Mouse (Mus musculus): ENCODE data around the gene Ddx55. TPM values are rescaled to one million over a fixed set of nuclear protein-coding genes. Genes with fewer than 3 reads are reported as not detected.
A peak's percentile ranks its signal among the peaks of the same experiment; 100 is the strongest.

Gene Ddx55
- polyA plus RNA-seq, 1 experiment from 2014 or later = 4.6 TPM

- WGBS (ENCODE audit: insufficient replicate concordance) = 14% methylated on average over 7 of the region's 7 CpGs
- no peak overlapping the region for H3K4me3 ChIP-seq (ENCODE audit: low read depth, low read length)
- H3K9me3 ChIP-seq (replicated peaks; ENCODE audit: control insufficient read depth, low read length) = no peaks in the 10 kb centered on the region
- H3K9ac ChIP-seq (ENCODE audit: low read depth, low read length) = no peak overlapping the region
- H3K27me3 ChIP-seq (ENCODE audit: control insufficient read depth, insufficient read depth, low read depth, low read length) = peaks cover 36% of the 10 kb centered on the region
- H3K36me3 ChIP-seq (ENCODE audit: control insufficient read depth, insufficient read depth) = no peaks in the 10 kb centered on the region
- peak; percentile 41 for ATAC-seq (ENCODE audit: low read depth)
- H3K4me1 ChIP-seq (ENCODE audit: control insufficient read depth, low read depth, low read length) = peaks cover 16% of the 10 kb centered on the region
- H3K4me2 ChIP-seq (ENCODE audit: low read depth, low read length) = no peak overlapping the region
- no peak overlapping the region for H3K27ac ChIP-seq (ENCODE audit: low read length)
Observed at GRCm38 (mm10) chr5:124532451-124532850, 20.2 kb upstream of the Ddx55 start.

- peaks cover 15% of the 10 kb centered on the region for H3K4me1 ChIP-seq (ENCODE audit: control insufficient read depth, low read depth, low read length)
- no peak for ATAC-seq (ENCODE audit: low read depth)
Observed at GRCm38 (mm10) chr5:124535016-124535415, 17.6 kb upstream of the Ddx55 start.

GRCm38 (mm10) chr5:124536776-124537175 lies 15.9 kb upstream of the Ddx55 start:
- H3K36me3 ChIP-seq (ENCODE audit: control insufficient read depth, insufficient read depth) = no peaks in the 10 kb centered on the region
- H3K27me3 ChIP-seq (ENCODE audit: control insufficient read depth, insufficient read depth, low read depth, low read length) = peaks cover 8% of the 10 kb centered on the region
- H3K9me3 ChIP-seq (replicated peaks; ENCODE audit: control insufficient read depth, low read length) = no peaks in the 10 kb centered on the region
- WGBS (ENCODE audit: insufficient replicate concordance) = 4% methylated on average over 17 of the region's 17 CpGs
- H3K9ac ChIP-seq (ENCODE audit: low read depth, low read length) = 0 out of 2 replicates have a peak overlapping the region, but pooled peaks have one; percentile 22
- peak overlapping the region; percentile 55 for H3K4me2 ChIP-seq (ENCODE audit: low read depth, low read length)
- peaks cover 14% of the 10 kb centered on the region for H3K4me1 ChIP-seq (ENCODE audit: control insufficient read depth, low read depth, low read length)
- 0 out of 2 replicates have a peak overlapping the region, but pooled peaks have one; percentile 0 for H3K4me3 ChIP-seq (ENCODE audit: low read depth, low read length)
- no peak for ATAC-seq (ENCODE audit: low read depth)
- no peak overlapping the region for H3K27ac ChIP-seq (ENCODE audit: low read length)

More at GRCm38 (mm10) chr5:124535016-124535415, 17.6 kb upstream of the Ddx55 start:
- H3K4me3 ChIP-seq (ENCODE audit: low read depth, low read length) = no peak overlapping the region
- no peak overlapping the region for H3K27ac ChIP-seq (ENCODE audit: low read length)
- no peaks in the 10 kb centered on the region for H3K9me3 ChIP-seq (replicated peaks; ENCODE audit: control insufficient read depth, low read length)
- H3K4me2 ChIP-seq (ENCODE audit: low read depth, low read length) = no peak overlapping the region
- 36% methylated on average over 5 of the region's 5 CpGs for WGBS (ENCODE audit: insufficient replicate concordance)
- H3K9ac ChIP-seq (ENCODE audit: low read depth, low read length) = no peak overlapping the region
- no peaks in the 10 kb centered on the region for H3K36me3 ChIP-seq (ENCODE audit: control insufficient read depth, insufficient read depth)
- peaks cover 26% of the 10 kb centered on the region for H3K27me3 ChIP-seq (ENCODE audit: control insufficient read depth, insufficient read depth, low read depth, low read length)

GRCm38 (mm10) chr5:124538813-124539792 lies 13.6 kb upstream of the Ddx55 start:
- H3K4me1 ChIP-seq (ENCODE audit: control insufficient read depth, low read depth, low read length) = peaks cover 25% of the 10 kb centered on the region

GRCm38 (mm10) chr5:124539905-124540304 lies 12.8 kb upstream of the Ddx55 start:
- H3K9me3 ChIP-seq (replicated peaks; ENCODE audit: control insufficient read depth, low read length) = no peaks in the 10 kb centered on the region
- peaks cover 22% of the 10 kb centered on the region for H3K4me1 ChIP-seq (ENCODE audit: control insufficient read depth, low read depth, low read length)
- H3K27me3 ChIP-seq (ENCODE audit: control insufficient read depth, insufficient read depth, low read depth, low read length) = no peaks in the 10 kb centered on the region
- peaks cover 17% of the 10 kb centered on the region for H3K36me3 ChIP-seq (ENCODE audit: control insufficient read depth, insufficient read depth)
- peak overlapping the region; percentile 82 for H3K4me2 ChIP-seq (ENCODE audit: low read depth, low read length)
- peak overlapping the region; percentile 96 for H3K4me3 ChIP-seq (ENCODE audit: low read depth, low read length)
- peak overlapping the region; percentile 91 for H3K27ac ChIP-seq (ENCODE audit: low read length)
- peak overlapping the region; percentile 67 for H3K9ac ChIP-seq (ENCODE audit: low read depth, low read length)
- no peak for ATAC-seq (ENCODE audit: low read depth)
- 60% methylated on average over 4 of the region's 4 CpGs for WGBS (ENCODE audit: insufficient replicate concordance)

More at GRCm38 (mm10) chr5:124538813-124539792, 13.6 kb upstream of the Ddx55 start:
- no peaks in the 10 kb centered on the region for H3K27me3 ChIP-seq (ENCODE audit: control insufficient read depth, insufficient read depth, low read depth, low read length)
- WGBS (ENCODE audit: insufficient replicate concordance) = 67% methylated on average over 14 of the region's 16 CpGs
- no peaks in the 10 kb centered on the region for H3K9me3 ChIP-seq (replicated peaks; ENCODE audit: control insufficient read depth, low read length)
- no peak for ATAC-seq (ENCODE audit: low read depth)
- H3K36me3 ChIP-seq (ENCODE audit: control insufficient read depth, insufficient read depth) = peaks cover 9% of the 10 kb centered on the region
- no peak overlapping the region for H3K9ac ChIP-seq (ENCODE audit: low read depth, low read length)
- H3K27ac ChIP-seq (ENCODE audit: low read length) = no peak overlapping the region
- H3K4me3 ChIP-seq (ENCODE audit: low read depth, low read length) = no peak overlapping the region
- no peak overlapping the region for H3K4me2 ChIP-seq (ENCODE audit: low read depth, low read length)

GRCm38 (mm10) chr5:124540383-124540786 lies 12.3 kb upstream of the Ddx55 start, which contains the start of gene Tmed2:
Gene Tmed2 (plus strand): TSS chr5:124540695.
- ATAC-seq (ENCODE audit: low read depth) = peak; percentile 95
- peaks cover 22% of the 10 kb centered on the region for H3K36me3 ChIP-seq (ENCODE audit: control insufficient read depth, insufficient read depth)
- peak within 1 kb of the TSS; percentile 91 for H3K27ac ChIP-seq (ENCODE audit: low read length)
- peak within 1 kb of the TSS; percentile 91 for H3K9ac ChIP-seq (ENCODE audit: low read depth, low read length)
- H3K4me3 ChIP-seq (ENCODE audit: low read depth, low read length) = peak within 1 kb of the TSS; percentile 96
- no peaks in the 10 kb centered on the region for H3K9me3 ChIP-seq (replicated peaks; ENCODE audit: control insufficient read depth, low read length)
- no peaks in the 10 kb centered on the region for H3K27me3 ChIP-seq (ENCODE audit: control insufficient read depth, insufficient read depth, low read depth, low read length)
- WGBS (ENCODE audit: insufficient replicate concordance) = under 1% methylated on average over 35 of the region's 35 CpGs
- H3K4me2 ChIP-seq (ENCODE audit: low read depth, low read length) = peak within 1 kb of the TSS; percentile 82
- H3K4me1 ChIP-seq (ENCODE audit: control insufficient read depth, low read depth, low read length) = peaks cover 21% of the 10 kb centered on the region

GRCm38 (mm10) chr5:124540905-124541601 lies 11.6 kb upstream of the Ddx55 start:
- Histone ChIP-seq H3K9ac (ENCODE audit: low read depth, low read length) (peak overlapping the region; percentile 91), H3K27me3 (ENCODE audit: control insufficient read depth, insufficient read depth, low read depth, low read length) (no peaks in the 10 kb centered on the region), H3K4me3 (ENCODE audit: low read depth, low read length) (peak overlapping the region; percentile 96), H3K4me2 (ENCODE audit: low read depth, low read length) (peak overlapping the region; percentile 64), H3K4me1 (ENCODE audit: control insufficient read depth, low read depth, low read length) (peaks cover 21% of the 10 kb centered on the region), H3K27ac (ENCODE audit: low read length) (peak overlapping the region; percentile 91), H3K36me3 (ENCODE audit: control insufficient read depth, insufficient read depth) (peaks cover 28% of the 10 kb centered on the region), H3K9me3 (replicated peaks; ENCODE audit: control insufficient read depth, low read length) (no peaks in the 10 kb centered on the region)
- WGBS (ENCODE audit: insufficient replicate concordance) = under 1% methylated on average over 76 of the region's 89 CpGs
- peak; percentile 85 for ATAC-seq (ENCODE audit: low read depth)

GRCm38 (mm10) chr5:124541602-124541973 lies 11.1 kb upstream of the Ddx55 start:
- H3K4me2 ChIP-seq (ENCODE audit: low read depth, low read length) = peak overlapping the region; percentile 64
- no peak for ATAC-seq (ENCODE audit: low read depth)
- H3K4me1 ChIP-seq (ENCODE audit: control insufficient read depth, low read depth, low read length) = peaks cover 21% of the 10 kb centered on the region
- WGBS (ENCODE audit: insufficient replicate concordance) = 2% methylated on average over 8 of the region's 8 CpGs
- H3K4me3 ChIP-seq (ENCODE audit: low read depth, low read length) = peak overlapping the region; percentile 96
- H3K27ac ChIP-seq (ENCODE audit: low read length) = peak overlapping the region; percentile 91
- H3K36me3 ChIP-seq (ENCODE audit: control insufficient read depth, insufficient read depth) = peaks cover 34% of the 10 kb centered on the region
- no peaks in the 10 kb centered on the region for H3K27me3 ChIP-seq (ENCODE audit: control insufficient read depth, insufficient read depth, low read depth, low read length)
- H3K9ac ChIP-seq (ENCODE audit: low read depth, low read length) = peak overlapping the region; percentile 91
- no peaks in the 10 kb centered on the region for H3K9me3 ChIP-seq (replicated peaks; ENCODE audit: control insufficient read depth, low read length)

Data from liver, embryonic 16.5 days (tissue).